Mouse (Mus musculus): ENCODE measurements at regions not wholly inside any gene's neighbourhood (a gene's known extent, or its start where the extent isn't known, plus 50 kb on each side); places are given as distances from the start of the nearest gene placed in this dataset.
"Not testable (repeated sequence)": the region's sequence is repeated elsewhere in the genome, so short reads cannot be mapped to it uniquely, and the experiment has no call there.

DNA sequence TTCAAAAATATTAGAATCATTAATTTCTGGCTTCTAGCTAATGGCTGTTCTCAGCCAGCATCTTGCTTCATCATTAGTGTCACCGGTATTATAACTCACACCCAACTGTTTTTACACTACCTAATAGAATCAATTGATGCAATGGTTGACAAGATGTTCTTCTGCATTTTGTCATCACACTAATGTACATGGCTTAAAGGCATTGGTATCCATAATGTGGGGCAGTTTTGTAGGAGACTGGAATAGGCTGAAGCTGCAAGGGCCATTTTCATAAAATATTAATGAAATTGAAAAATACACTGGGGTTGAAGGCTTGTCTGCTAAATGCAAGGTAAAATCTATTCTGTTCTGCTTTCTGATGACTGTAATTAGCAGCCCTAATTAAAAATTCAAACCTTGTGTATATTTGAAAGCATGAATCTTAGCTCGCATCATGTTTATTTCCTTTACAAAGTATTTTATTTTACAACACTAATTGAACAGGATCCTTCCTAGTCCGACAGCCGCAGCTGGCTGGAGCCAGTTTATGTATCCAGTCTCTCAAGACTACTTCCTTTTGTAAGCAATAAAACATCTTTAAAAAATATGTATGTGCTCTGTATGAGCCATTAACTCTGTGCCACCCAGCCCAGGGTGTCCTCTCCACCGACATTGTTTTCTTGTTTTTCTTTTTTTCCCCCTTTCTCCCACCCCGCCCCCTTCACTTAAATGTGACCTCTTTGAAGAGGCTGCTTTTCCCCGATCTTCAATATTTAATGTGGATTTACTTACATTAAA, 259.6 kb downstream of the Pou4f1 start:
- in situ Hi-C loops (cut with MseI, MboI), result loop anchor here in 1 of 2 experiments (10.0 kb wide), 1 partner anchor 173 kb away; no protein-coding TSS in a partner anchor

DNA sequence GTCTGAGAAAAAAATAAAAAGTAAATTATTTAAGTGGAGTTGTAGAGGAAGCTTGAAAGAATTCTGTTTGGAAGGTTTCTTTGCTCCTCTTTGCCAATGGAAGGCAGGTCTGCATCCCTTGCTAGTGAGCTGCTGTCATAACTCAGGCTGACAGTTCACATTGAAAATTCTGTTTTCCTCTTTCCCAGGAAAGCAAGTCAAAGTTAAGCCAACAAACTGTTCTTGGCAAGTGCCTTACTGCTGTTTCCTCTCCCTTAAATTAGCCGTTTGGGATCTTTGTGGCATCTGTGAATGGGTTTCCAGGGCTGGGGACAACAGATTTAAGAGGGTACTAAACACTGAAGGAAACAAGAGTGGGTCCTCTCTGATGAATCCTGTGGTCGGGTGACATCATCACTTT, 261.2 kb downstream of the Pou4f1 start:
- in situ Hi-C loops (cut with MseI, MboI), result loop anchor here in 1 of 2 experiments (10.0 kb wide), 1 partner anchor 172 kb away; no protein-coding TSS in a partner anchor

DNA sequence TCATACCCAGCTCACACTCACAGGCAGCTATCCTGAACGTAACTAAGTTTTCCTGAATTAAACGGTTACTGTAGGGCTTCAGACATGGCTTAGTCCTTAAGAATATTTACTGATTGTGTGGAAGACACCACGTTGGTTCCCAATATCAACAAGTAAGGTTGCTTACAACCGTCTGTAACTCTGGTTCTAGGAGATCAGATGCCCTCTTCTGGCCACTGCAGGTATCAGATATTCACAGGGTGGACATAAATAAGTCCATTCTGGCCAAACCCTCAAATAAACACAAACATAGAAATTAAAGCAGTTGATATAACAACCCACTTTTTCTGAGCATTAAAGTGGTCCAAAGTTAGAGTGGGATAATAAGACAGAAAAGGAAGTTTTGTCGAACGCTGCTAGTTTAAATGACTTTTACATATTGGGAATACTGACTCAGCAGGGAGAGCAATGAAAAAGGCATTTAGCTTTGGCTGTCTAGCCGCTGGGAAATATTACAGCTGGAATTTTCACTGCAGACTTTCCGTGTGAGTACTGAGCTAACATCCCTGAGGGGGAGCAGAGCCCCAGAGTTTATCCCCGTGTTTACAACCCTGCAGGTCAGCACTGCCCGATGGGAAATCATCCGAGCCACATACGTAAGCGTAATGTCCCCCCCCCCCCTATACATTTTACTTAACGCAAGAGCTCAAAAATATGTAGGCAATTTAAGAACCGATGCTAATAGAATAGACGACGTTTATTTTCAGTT, 264.4 kb downstream of the Pou4f1 start:
- in situ Hi-C loops (cut with MseI, MboI), result loop anchor here in 1 of 2 experiments (10.0 kb wide), 1 partner anchor 169 kb away; no protein-coding TSS in a partner anchor

DNA sequence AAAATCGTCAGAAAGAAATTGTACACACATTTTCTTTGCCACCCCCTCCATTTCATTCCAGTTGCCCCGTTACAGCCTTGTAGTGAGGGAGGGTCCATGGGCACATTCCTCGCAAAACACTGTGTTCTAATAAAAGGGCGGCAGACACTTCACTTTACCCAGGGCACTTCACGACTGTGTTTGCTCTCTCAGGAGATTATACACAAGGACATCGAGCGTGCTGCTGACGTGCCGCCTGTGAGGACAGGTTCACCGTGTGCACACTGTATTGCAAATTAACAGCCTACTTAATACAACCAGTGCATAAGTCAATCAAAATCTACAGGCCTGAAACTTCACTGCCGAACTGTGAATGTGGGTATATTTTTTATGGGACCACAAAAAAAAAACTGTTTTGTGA, 274.6 kb downstream of the Pou4f1 start:
- in situ Hi-C loops (cut with MseI, MboI), result no loop called here

DNA sequence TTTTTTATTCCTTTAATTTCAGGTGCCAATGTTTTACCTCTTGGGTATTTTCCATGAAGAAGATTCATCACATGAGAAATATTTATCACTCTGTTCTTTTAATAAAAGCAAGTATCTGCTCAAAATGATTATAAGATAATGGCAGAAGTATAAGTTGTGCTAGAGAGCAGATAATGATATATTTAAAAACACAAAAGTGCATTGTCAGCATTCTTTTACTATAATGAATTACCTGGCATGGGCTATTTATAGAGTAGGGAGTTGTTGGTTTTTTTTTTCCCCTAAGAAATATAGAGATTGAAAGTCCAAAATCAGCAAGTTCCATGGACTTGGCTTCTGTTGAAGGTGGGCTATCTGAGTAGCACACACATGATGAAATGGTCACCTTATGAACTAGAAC, 292.7 kb downstream of the Pou4f1 start:
- in situ Hi-C loops (cut with MseI, MboI), result no loop called here

DNA sequence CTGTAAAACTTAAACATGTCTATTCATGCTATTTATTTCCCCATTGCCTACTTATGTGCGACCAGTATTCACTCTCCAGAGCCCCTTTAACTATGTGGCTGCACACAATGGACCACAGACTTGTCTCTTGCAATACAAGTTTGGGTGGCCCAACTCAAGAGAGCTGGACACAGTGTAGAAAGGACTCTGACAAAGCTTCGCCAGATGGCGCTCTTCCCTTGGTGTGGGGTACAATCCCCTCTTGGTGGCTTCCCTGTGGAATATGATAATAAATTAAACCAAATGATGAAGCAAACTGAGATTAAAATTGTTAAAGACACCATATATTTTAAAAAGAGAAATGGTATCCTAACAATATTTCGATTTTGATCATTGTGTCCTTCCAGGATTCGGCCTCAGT, 302.6 kb upstream of the Ednrb start:
- in situ Hi-C loops (cut with MseI, MboI), result no loop called here

DNA sequence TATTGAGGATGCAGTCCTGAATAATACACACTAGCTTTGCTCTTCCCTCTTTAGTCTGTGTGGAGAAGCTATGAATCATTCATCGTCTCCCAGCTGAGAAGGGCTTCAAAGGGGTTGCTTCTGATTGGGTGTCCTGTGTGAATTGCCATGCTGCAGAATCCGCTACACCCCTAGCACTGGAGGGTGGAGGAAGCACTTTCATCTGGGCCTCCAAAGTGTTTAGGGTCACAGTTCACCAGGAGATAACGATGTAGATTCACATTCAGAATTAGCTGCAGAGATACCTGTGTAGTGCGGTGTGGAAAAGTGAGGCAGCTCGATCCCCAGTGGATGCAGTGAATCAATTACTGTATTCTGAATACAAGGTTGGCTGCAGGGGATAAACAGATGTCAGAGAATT, 301.2 kb upstream of the Ednrb start:
- in situ Hi-C loops (cut with MseI, MboI), result no loop called here

DNA sequence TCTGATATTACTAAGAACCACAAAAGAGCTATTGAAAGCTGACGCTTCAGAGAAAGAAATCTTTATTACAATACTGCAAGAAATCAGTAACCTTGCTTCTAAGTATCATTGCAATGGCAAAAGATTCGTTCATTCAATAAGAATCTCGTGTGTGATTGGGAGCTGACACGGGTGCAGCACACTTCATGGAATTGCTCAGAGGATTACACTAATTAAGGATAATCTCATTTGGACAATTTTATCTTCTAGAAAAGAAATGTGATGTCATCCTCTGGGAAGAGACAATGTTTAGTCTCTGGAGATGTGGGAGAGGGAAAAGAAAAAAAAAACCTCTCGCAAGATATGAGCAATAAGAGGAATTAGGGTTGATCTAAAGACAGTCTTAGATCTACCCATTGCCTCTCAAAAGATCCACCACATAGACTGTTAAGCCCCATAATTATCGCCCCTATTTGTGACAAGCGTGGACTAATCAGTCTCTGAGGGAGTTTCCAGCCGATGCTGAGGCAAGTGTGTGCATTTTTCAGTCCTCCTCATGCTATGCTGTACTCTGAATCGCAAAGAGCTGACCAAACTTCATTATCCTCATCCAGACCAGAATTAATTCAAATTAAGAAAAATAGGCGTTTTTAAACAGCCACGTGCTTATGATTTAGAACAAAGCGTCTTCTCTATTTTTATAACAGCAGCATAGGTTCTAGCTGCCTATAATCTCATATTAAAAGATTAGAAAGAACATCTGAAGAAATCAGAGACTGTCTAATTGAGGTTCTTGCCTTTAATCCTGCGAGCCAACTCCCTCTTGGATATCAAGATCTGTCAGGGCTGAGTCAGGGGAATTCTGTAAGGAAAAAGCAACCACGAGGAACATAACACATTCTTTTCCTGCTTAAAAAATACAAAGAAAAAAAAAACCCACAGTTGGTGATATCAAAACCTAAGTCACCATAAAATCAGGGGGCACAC, 271.1 kb upstream of the Ednrb start:
- in situ Hi-C loops (cut with MseI, MboI), result no loop called here

DNA sequence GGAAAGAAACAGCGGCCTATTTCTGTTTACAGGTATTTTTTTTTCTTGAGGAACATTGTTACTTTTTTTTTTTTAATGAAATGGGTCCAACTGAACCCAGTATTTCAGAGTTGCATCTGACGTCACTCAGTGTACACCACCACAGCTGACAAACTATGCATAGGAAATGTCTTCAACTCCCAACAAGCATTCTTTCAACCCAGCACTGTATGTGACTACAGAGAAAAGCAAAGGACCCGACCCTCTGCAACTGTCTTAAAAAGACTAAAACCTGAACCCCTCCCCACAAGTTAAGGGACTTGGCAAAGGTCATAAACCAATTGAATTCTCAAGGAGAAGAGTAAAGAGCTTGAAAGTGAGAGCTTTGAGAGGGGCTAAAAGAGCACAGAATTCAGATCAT, 270.0 kb upstream of the Ednrb start:
- in situ Hi-C loops (cut with MseI, MboI), result no loop called here

DNA sequence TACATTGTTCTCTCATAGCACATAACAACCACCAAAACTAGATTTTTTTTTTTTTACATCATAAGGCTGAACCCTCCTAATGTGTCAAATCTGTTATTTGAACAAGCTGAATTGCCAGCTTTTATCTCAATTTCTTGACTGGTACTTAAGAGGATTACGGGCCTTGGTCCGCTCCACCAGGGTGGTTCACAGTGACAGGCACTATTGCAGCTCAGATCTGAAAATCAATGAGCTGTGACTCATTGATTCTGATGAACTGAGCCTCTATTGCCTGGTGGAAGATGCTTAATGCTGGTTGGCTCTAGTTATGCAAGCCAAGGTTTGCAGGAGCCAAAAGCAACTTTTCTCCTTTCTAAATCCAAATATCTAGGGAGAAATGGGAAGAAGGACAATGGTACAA, 269.2 kb upstream of the Ednrb start:
- in situ Hi-C loops (cut with MseI, MboI), result no loop called here

DNA sequence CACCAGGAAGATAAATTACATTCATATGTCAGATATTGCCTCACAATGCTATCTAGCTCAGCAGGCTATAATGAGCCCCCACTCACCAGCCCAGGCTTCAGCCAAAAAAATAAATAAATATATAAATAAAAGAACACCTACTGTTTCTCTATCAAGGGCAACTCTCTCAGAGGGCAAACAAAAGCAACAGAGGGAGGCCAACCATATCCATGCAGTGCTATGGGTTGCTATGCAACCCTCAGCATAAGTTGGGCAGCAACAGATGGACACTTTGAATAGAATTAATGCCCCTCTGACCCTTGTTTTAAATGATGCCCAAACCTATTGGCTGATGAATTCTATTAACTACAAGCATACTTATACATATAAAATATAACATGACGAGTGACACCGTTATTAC, 242.2 kb upstream of the Ednrb start:
- in situ Hi-C loops (cut with MseI, MboI), result no loop called here

DNA sequence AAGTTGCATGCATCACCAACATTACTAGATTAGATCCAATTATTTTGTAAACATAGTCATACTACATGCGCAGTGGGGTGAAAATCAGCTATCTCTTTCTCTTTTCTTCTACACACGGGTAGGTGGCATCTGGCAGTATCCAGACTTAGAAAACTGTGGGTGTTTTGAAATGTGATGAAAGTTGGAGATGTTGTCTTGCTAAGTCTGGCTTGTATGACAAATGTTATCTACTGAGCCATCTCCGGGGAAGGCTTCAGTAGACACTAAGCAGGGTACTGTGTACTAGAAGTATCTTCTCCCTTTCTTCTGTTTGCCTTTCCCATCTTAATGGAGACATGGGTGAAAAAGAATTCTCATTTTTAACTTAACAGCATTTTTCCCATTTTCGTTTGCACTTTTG, 220.0 kb upstream of the Ednrb start:
- in situ Hi-C loops (cut with MseI, MboI), result not testable (repeated sequence)

DNA sequence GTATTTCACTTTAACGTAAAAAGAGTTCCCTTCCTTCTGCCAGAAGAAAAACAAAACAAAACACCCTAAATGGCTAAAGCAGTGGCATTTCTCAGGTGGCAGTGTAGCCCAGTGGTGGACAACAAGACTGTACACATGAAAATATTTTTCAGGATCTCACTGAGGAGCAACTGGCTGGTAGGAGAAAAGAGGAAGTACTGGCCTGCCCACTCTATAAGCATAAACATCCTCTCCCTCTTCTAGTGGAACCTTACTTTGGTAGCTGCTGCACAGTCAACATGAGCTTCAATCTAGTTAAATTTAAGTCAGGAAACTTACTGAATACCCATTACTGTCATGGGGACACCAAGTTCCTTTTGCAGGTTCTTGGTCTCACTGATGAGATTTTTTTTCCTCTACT, 209.5 kb upstream of the Ednrb start:
- in situ Hi-C loops (cut with MseI, MboI), result no loop called here

DNA sequence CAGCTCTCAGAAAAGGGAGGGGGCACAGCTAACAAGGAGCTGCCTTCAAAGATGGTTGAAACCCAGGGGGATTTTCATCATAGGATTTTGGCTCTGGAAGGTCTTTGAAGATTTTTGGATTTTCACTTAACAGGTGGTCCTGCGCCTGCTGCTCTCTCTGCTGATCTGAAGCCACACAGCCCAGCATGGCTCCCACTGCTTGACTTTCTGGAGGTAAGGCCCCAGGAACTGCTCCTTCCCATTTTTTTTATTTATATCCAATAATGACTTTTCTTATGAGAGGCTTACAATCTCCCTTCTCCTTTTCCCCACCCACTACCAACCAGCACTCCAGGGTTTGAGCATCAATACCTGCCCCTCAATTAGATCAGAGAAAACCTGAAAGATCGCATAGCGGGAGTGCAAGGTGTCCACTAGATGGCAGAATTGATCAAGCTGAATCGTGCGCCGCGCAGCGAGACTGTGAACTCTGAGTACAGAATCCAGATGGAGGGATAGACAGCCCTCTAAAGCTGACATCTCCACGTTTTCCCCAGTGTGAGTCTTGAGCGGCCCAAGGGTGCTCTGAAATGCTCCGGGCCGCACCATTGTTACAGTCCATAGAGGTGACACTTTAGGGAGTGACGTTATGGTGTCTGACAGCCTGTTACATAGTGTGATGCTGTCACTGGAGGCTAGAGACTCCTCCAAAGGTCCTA, 194.6 kb upstream of the Ednrb start:
- in situ Hi-C loops (cut with MseI, MboI), result loop anchor here (10.0 to 25.0 kb wide), 5 partner anchors 166 to 1049 kb away; no protein-coding TSS in a partner anchor

DNA sequence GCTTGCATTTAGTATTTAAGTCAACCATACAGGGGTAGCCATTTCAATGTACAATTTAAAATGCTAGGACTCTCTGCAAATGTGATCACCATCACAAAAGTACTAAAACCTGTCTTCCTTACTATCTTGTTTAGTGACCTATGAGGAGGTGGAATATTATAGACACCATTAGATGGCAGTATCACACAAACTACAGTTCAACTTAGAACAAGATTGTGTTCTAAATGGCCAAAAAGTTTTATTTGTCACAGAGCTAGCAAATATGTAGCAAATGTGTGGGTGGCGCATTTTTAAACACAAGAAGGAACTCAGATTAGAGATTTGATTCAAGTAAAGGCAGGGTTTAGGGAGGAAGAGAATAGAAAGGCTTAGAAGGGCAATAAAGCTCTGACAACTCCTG, 189.4 kb upstream of the Ednrb start:
- in situ Hi-C loops (cut with MseI, MboI), result loop anchor here (10.0 to 25.0 kb wide), 5 partner anchors 171 to 1054 kb away; no protein-coding TSS in a partner anchor

DNA sequence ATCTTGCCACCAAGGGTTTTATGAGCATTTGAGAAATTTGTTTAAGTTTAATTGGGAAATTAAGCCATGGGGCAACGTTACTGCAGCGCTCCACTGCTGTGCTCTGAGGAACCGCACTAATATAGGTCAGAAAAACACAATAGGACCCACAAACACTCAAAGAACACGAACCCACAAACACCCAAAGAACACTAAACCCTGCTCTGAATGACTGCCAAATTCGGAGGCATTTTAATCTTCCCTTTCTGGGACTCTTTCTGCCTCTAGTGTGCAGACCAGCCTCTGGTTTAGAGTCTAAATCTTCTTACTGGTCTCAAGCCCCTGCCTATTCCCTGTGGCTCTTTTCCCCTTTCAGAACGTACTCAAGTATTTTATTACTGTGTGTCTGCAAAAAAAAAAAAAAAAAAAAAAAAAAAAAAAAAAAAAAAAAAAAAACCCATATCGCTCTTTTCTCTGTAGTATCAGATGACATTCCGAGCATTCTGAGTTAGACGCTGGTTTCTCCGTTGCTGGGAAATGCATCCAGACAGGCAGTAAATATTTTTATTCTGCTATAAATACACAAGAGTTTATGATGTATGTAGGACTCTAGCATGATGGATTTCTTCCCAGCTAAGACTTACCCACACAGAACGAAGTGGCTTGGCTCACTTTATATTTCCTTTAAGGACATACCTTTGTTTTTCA, 186.7 kb upstream of the Ednrb start:
- in situ Hi-C loops (cut with MseI, MboI), result loop anchor here (10.0 to 25.0 kb wide), 5 partner anchors 174 to 1056 kb away; no protein-coding TSS in a partner anchor

DNA sequence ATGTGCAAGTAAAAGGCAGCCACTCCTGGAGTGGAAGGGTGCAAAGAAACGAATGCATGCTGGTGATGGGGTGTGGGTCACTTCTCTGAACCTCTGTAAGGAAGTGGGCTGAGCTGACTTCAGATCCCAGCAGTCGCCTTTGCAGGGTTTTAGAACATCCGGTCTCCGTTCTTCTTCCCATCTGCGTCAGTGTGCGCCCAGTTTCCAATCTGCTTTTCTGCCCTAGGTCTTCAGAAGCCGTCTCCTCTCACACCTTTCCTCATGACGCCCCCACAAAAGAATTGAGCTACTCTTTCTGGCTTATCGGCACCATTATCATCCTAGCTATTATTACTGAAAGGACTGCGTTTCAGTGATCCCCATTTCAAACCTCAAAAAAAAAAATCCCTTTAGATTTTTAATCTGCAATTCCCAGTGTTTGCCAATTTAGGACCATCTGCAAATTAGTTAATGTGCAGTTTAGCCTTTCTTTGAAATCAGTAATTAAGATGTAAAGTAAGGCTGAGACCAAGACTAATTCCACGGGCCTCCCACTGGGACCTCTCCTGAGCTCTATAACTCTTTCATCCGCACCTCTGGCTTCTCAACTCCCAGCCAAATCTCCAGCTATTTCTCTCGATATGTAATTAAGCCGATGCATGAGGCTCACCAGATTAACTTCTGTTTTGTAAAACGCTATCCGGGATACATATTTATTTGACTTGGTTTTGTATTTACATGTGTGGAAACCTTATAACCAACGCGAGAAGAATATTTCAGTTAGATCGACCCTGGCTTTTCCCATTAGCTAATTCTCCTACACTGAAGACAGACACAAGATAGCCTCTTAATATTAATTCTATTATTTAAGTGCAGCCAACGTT, 185.7 kb upstream of the Ednrb start:
- in situ Hi-C loops (cut with MseI, MboI), result loop anchor here (10.0 to 25.0 kb wide), 5 partner anchors 175 to 1057 kb away; no protein-coding TSS in a partner anchor

DNA sequence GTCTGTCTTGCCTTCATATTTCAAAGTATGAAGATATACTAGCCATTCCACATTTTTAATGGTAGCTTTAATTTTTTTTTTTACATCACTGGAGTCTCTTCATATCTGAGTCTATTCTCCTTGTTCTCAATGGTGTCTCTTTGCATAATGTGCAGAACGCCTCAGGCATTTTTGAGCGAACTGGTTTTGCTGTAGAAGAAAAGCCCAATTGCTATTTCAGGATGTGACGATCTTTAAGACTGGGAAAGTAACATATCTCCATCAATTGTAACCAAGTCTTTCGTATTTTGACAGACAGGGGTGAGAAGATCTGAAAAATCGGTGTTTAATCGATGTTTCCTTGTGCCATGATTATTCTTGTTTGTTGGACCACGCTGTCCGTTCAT, 183.7 kb upstream of the Ednrb start:
- in situ Hi-C loops (cut with MseI, MboI), result loop anchor here (25.0 kb wide), 2 partner anchors 784 to 1059 kb away; no protein-coding TSS in a partner anchor

All from mouse trophoblast stem cell (cell line).